Mouse (Mus musculus) cerebellum, postnatal 36 days (tissue): ENCODE measurements around the gene Cacna1b.
A peak's percentile ranks its signal among the peaks of the same experiment; 100 is the strongest.

ENCODE experiments used
- DNase-seq, 2 experiments: peaks; one replicate each; pipeline ENCODE4 v3.0.0; 2021 to 2022; ENCODE audit warnings: mixed read lengths in 2 of 2

The Cacna1b gene

GRCm38 (mm10) chr2:24763115-24763557 is at the start of gene Cacna1b:
TSS of gene Cacna1b (minus strand) at chr2:24763152.
- peak; percentile 89 to 95 for DNase-seq

GRCm38 (mm10) chr2:24809746-24810145 is 46.8 kb upstream of the Cacna1b start:
- no peak for DNase-seq

GRCm38 (mm10) chr2:24807691-24808090 is 44.7 kb upstream of the Cacna1b start:
- DNase-seq: no peak

GRCm38 (mm10) chr2:24807036-24807435 is 44.1 kb upstream of the Cacna1b start:
- DNase-seq: peak in 1 of 2 experiments; percentile 13

DNA sequence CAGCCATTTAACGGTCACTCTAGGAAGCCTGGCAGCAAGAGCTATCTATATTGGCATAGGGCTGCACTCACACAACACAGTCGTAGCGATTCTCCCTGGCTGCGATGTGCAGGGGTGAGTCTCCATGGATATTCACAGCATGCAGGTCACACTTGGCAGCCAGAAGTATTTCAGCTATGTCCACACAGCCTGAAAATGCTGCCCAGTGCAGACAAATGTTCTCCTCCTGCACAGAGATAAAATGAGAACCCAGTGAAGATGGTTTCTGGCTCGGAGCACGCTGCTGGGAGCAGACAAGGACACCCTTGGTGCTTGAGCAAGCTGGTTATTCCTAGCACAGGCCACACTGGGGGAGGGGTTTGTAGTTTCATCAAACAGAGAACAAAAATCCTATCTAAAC is 43.2 kb upstream of the Cacna1b start:
- DNase-seq: peak; percentile 13 to 27

DNA sequence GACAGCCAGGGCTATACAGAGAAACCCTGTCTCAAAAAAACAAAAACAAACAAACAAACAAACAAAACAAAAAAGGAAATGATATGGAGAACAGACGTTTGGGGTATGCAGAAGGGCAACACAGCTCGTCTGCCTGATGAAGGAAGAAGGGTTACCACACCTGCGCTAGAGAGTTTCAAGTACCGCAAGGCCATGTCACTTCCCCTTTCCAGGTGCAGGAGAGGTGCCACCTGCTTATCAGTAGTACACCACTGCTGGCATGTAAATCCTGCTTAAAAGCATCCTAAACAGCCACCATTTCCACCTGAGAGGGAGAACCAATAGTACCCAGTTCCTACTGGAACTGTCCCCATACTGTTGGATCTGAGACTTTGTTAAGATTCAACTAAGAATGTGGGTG is 42.7 kb upstream of the Cacna1b start:
- no peak for DNase-seq

DNA sequence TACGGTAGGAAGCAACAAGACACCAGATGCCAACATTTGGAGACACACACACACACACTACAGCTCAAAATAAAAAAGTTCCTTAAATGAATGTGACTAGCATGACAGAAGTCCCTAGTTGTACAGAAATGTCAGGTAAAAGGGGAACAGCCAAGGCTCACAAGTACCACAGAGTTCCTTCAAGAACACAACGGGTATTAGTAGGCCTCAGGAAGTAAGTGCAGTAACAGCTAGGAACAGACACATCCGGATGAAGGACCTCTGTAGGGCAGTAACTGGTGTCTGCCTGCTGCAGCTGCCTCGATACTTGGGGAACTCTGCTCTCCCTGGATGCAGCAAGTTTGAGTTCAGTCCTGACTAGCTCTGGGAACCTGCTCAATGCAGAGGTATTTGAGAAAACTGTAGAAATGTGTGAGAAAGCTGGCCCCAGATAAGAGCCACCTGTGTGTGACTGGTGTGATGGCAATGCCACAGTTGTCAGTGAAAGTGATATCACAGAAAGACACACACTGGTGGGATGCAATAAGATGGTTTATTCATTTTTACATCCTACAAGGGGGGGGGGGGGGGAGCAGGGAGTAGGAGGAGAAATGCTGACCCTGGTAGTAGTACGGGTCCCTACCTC is 34.0 kb upstream of the Cacna1b start:
- no peak for DNase-seq

- DNase-seq: no peak
These were observed 24.3 kb upstream of the Cacna1b start for GRCm38 (mm10) chr2:24787250-24787649.

GRCm38 (mm10) chr2:24781253-24781652 is 18.3 kb upstream of the Cacna1b start:
- no peak for DNase-seq

- DNase-seq: no peak
These were observed 13.9 kb upstream of the Cacna1b start for GRCm38 (mm10) chr2:24776831-24777230.

- no peak for DNase-seq
These were observed 13.1 kb upstream of the Cacna1b start for GRCm38 (mm10) chr2:24775951-24776587.

- no peak for DNase-seq
These were observed 11.9 kb upstream of the Cacna1b start for GRCm38 (mm10) chr2:24774832-24775231.

- no peak for DNase-seq
These were observed 7.9 kb upstream of the Cacna1b start for GRCm38 (mm10) chr2:24770861-24771260.

DNA sequence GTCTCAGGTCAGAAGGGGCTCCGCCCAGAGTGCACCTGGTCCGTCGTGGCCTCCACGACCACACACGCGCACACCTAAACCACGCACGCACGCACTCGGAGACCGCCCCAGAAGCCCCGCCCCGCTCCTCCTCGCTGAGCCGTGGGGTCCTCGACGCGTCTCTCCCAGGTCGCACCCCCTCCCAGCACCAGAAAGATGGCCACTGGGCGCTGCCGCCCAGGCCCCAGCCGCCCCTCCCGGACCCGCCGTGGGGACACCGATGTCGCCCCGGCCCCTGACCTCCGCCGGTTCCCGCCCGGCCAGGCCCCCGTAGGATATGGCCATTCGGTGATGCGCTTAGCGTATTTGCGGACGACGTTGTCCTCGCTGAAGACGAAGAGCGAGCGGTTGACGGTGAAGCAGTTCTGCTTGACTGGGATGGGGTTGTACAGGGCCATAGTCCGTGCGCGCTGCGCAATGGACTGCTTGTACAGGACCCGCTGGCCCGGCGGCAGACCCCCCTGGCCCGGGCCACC is 449 bp downstream of the Cacna1b start:
- DNase-seq: peak in 1 of 2 experiments; percentile 64

- DNase-seq: peak; percentile 55 to 69
These were observed 968 bp downstream of the Cacna1b start for GRCm38 (mm10) chr2:24761923-24762445.

DNA sequence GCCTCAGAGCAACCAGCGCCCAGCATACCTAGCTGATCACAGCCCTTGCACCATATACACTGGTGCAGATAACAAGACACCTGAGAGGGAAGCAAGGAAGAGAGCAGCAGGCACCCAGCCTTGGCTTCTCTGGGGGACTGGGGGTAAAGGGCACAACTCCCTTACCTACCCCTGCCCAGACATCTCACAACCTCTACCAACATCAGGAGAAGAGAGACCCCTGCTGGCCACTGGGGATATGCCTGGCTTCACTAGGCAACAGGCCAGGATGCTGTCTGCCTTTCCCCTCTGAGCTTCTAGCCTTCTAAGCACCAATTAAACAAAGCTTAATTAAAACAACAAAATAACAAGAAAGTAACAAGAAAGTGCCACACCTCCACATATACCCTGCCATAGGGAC is 7.7 kb downstream of the Cacna1b start:
- DNase-seq: peak; percentile 65 to 66

DNA sequence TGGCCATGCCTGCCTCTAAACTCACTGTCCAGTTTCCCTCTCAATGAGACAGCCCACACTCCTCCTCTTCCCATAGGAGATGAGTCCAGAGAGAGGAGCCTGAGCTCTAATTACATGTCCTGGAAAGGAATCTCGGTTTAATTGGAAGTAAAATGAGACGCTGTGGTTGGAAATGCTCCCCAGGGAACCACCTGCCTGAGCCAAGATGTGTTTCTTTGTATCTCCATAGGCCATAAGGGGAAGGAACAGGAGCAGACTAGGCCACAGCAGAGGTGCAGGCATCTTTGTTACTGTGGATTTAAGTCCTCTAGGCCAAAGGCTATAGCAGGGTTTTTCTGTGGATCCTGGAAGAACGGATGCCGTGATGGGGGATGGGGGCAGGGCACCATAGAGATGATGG is 10.4 kb downstream of the Cacna1b start:
- DNase-seq: no peak

DNA sequence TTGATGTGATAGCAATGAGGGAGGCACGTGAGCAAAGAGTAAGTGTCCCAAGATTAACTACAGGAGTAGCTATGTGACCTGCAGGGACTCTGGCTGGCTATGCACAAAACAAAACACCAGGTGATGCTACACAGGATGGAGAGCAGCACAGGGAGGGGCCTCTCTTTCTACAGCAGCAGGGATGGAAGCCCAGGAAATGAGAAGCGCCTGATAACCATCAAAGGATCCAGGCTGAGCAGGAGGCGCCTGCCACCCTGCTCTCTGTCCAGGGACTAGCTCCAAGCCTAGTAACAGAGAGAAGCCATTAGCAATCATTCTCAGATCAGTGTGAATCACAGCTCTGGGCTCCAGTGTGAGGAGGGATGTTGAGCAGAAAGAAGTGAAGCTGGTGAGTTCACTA is 12.9 kb downstream of the Cacna1b start:
- no peak for DNase-seq

GRCm38 (mm10) chr2:24747878-24748277 is 15.1 kb downstream of the Cacna1b start:
- no peak for DNase-seq

- DNase-seq: no peak
These were observed 23.3 kb downstream of the Cacna1b start for GRCm38 (mm10) chr2:24739701-24740100.

DNA sequence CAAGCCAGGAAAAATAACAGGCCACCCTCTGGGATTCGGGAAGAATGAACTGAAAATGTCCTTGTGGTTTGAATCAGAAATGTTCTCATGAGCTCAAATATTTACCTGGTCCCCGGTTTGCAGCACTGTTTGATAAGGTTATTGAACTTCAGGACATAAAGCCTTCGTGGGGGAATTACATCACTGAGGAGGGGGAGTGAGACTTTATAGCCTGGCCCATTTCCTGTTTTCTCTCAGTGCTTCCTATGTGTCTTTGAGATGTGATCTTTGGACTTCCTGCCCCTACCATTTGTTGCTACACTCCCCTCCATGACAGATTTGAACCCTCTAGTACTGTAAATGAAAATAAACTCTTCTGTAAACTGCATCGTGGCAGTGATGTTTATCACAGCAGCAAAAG is 29.8 kb downstream of the Cacna1b start:
- DNase-seq: no peak

DNA sequence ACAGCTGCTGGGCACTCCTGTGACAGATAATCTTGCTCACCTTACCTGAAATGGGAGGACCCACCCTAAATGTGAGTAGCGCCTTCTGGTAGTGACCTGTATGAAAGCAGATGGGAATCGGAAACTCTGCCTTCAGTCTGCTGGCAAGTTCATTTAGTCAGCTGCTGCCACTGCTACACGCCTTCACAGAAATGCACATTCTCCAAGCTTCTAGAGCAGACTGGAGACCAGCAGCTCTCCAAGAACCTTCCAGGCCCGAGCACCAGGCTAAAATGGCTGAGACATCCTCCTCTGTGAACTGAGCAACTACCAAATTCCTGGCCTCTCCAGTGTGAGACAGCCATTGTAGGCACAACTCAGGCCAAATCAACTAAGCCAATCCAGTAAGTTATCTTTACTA is 37.1 kb downstream of the Cacna1b start:
- no peak for DNase-seq

- DNase-seq: no peak
These were observed 43.1 kb downstream of the Cacna1b start for GRCm38 (mm10) chr2:24719645-24720379.
